Mouse (Mus musculus) lung, adult 2 months (tissue): ENCODE measurements around the gene Rap2a.

Source experiments
- CTCF ChIP-seq: fragments of 200-500 bp; IDR thresholded peaks from 2 replicates; pipeline ENCODE4 v1.5.1; 2011; ENCODE audit warnings: mild to moderate bottlenecking, low read length, control low read depth; ENCODE audit not compliant: insufficient read depth
- POLR2A ChIP-seq: fragments of 200-500 bp; IDR thresholded peaks from 2 replicates; pipeline ENCODE4 v1.6.1; 2011; ENCODE audit warnings: low read depth, mild to moderate bottlenecking, control low read depth, low read length, borderline replicate concordance; ENCODE audit errors: extremely low read depth

DNA sequence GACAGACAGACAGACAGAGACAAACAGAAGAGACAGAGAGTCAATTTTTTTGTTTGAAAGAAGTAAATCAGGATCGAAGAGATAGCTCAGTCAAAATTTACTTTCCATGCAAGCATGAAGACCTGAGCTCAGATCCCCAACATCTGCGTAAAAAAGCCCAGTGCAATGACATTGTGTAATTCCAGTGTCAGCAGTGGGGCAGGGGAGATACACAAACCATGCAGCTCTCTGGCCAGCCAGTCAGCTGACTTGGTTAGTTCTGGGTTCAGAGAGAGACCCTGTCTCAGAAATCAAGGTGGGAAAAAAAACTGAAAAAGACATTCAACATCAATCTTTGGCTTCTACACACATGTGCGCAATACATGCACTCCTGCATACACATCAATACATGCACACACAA is 55.1 kb downstream of the Rap2a start:
- TF ChIP-seq POLR2A = no peak
- TF ChIP-seq CTCF = no peak
